Mouse (Mus musculus) ES-Bruce4 (cell line): ENCODE results near the gene Lhx1.

ENCODE experiments used
- CTCF ChIP-seq: IDR thresholded peaks from one replicate; pipeline ENCODE4 v1.8.1; 2011; ENCODE audit warnings: low read depth, low read length
- EP300 ChIP-seq: IDR thresholded peaks from 2 replicates; pipeline ENCODE4 v1.6.1; 2011; ENCODE audit warnings: low read depth, low read length; ENCODE audit not compliant: insufficient read depth
- POLR2A ChIP-seq: IDR thresholded peaks from one replicate; pipeline ENCODE4 v1.8.1; 2011; ENCODE audit warnings: low read length; ENCODE audit not compliant: insufficient read depth

GRCm38 (mm10) chr11:84553821-84554450 is 28.6 kb upstream of the Lhx1 start:
- TF ChIP-seq POLR2A, result no peak
- no peak for TF ChIP-seq CTCF
- no peak for TF ChIP-seq EP300
